Mouse (Mus musculus): ENCODE results near the gene Rab3il1. TPM values are rescaled to one million over a fixed set of nuclear protein-coding genes. Genes with fewer than 3 reads are reported as not detected.
A peak's percentile ranks its signal among the peaks of the same experiment; 100 is the strongest.

Rab3il1 gene
- polyA plus RNA-seq, 1 experiment: 13.8 TPM

- TF ChIP-seq POLR2A (IDR thresholded peaks at IDR 0.05; ENCODE audit: borderline replicate concordance, extremely low read depth, low read depth, low read length) (no peak), CTCF (IDR thresholded peaks at IDR 0.05; ENCODE audit: insufficient read depth, low read length) (no peak)
- Histone ChIP-seq H3K4me3 (replicated peaks; ENCODE audit: extremely low read depth, low read depth, low read length) (no peak overlapping the region), H3K4me1 (ENCODE audit: control insufficient read depth, insufficient read depth, low read length) (peaks cover 14% of the 10 kb centered on the region)
- DNase-seq: peak; percentile 59
These were observed 42.2 kb downstream of the Rab3il1 start for GRCm38 (mm10) chr19:10043643-10044042.

- TF ChIP-seq POLR2A (IDR thresholded peaks at IDR 0.05; ENCODE audit: borderline replicate concordance, extremely low read depth, low read depth, low read length) (no peak), CTCF (IDR thresholded peaks at IDR 0.05; ENCODE audit: insufficient read depth, low read length) (no peak)
- DNase-seq: no peak
- Histone ChIP-seq H3K4me1 (ENCODE audit: control insufficient read depth, insufficient read depth, low read length) (peaks cover 12% of the 10 kb centered on the region), H3K4me3 (replicated peaks; ENCODE audit: extremely low read depth, low read depth, low read length) (no peak overlapping the region)
- WGBS: 70% methylated on average over 2 of the region's 2 CpGs
These were observed 44.2 kb downstream of the Rab3il1 start for GRCm38 (mm10) chr19:10045707-10046106.

- TF ChIP-seq CTCF (IDR thresholded peaks at IDR 0.05; ENCODE audit: insufficient read depth, low read length) (no peak), POLR2A (IDR thresholded peaks at IDR 0.05; ENCODE audit: borderline replicate concordance, extremely low read depth, low read depth, low read length) (no peak)
- 40% methylated on average over 4 of the region's 4 CpGs for WGBS
- peaks cover 11% of the 10 kb centered on the region for H3K4me1 ChIP-seq (ENCODE audit: control insufficient read depth, insufficient read depth, low read length)
- DNase-seq: no peak
- H3K4me3 ChIP-seq (replicated peaks; ENCODE audit: extremely low read depth, low read depth, low read length): no peak overlapping the region
These were observed 44.9 kb downstream of the Rab3il1 start for GRCm38 (mm10) chr19:10046346-10046745.

GRCm38 (mm10) chr19:10046983-10047382 is 45.5 kb downstream of the Rab3il1 start:
- DNase-seq: no peak
- H3K4me1 ChIP-seq (ENCODE audit: control insufficient read depth, insufficient read depth, low read length): peaks cover 11% of the 10 kb centered on the region
- H3K4me3 ChIP-seq (replicated peaks; ENCODE audit: extremely low read depth, low read depth, low read length): no peak overlapping the region
- TF ChIP-seq POLR2A (IDR thresholded peaks at IDR 0.05; ENCODE audit: borderline replicate concordance, extremely low read depth, low read depth, low read length) (no peak), CTCF (IDR thresholded peaks at IDR 0.05; ENCODE audit: insufficient read depth, low read length) (no peak)
- WGBS: 4% methylated on average over 3 of the region's 3 CpGs

- no peak for DNase-seq
- TF ChIP-seq CTCF (IDR thresholded peaks at IDR 0.05; ENCODE audit: insufficient read depth, low read length): no peak
- TF ChIP-seq POLR2A (IDR thresholded peaks at IDR 0.05; ENCODE audit: borderline replicate concordance, extremely low read depth, low read depth, low read length): no peak
- Histone ChIP-seq H3K4me1 (ENCODE audit: control insufficient read depth, insufficient read depth, low read length) (peaks cover 11% of the 10 kb centered on the region), H3K4me3 (replicated peaks; ENCODE audit: extremely low read depth, low read depth, low read length) (no peak overlapping the region)
These were observed 48.1 kb downstream of the Rab3il1 start for GRCm38 (mm10) chr19:10049533-10049932.

- Histone ChIP-seq H3K4me1 (ENCODE audit: control insufficient read depth, insufficient read depth, low read length) (peaks cover 11% of the 10 kb centered on the region), H3K4me3 (replicated peaks; ENCODE audit: extremely low read depth, low read depth, low read length) (no peak overlapping the region)
- TF ChIP-seq POLR2A (IDR thresholded peaks at IDR 0.05; ENCODE audit: borderline replicate concordance, extremely low read depth, low read depth, low read length) (no peak), CTCF (IDR thresholded peaks at IDR 0.05; ENCODE audit: insufficient read depth, low read length) (no peak)
- no peak for DNase-seq
- 52% methylated on average over 2 of the region's 2 CpGs for WGBS
These were observed 49.0 kb downstream of the Rab3il1 start for GRCm38 (mm10) chr19:10050438-10050837.

- WGBS: 74% methylated on average over 4 of the region's 4 CpGs
- no peak overlapping the region for H3K4me3 ChIP-seq (replicated peaks; ENCODE audit: extremely low read depth, low read depth, low read length)
- no peak for DNase-seq
- peaks cover 5% of the 10 kb centered on the region; the same call in 1 of the 2 replicates for H3K4me1 ChIP-seq (ENCODE audit: control insufficient read depth, insufficient read depth, low read length)
- no peak for TF ChIP-seq CTCF (IDR thresholded peaks at IDR 0.05; ENCODE audit: insufficient read depth, low read length)
These were observed 51.2 kb downstream of the Rab3il1 start for GRCm38 (mm10) chr19:10052698-10053097.

- DNase-seq: no peak
- H3K4me3 ChIP-seq (replicated peaks; ENCODE audit: extremely low read depth, low read depth, low read length): no peak overlapping the region
- peaks cover 5% of the 10 kb centered on the region; the same call in 1 of the 2 replicates for H3K4me1 ChIP-seq (ENCODE audit: control insufficient read depth, insufficient read depth, low read length)
- 72% methylated on average over 10 of the region's 10 CpGs for WGBS
- TF ChIP-seq POLR2A (IDR thresholded peaks at IDR 0.05; ENCODE audit: borderline replicate concordance, extremely low read depth, low read depth, low read length) (no peak), CTCF (IDR thresholded peaks at IDR 0.05; ENCODE audit: insufficient read depth, low read length) (no peak)
These were observed 52.3 kb downstream of the Rab3il1 start for GRCm38 (mm10) chr19:10053692-10054260.

- WGBS: 70% methylated on average over 6 of the region's 6 CpGs
- DNase-seq: no peak
- TF ChIP-seq CTCF (IDR thresholded peaks at IDR 0.05; ENCODE audit: insufficient read depth, low read length) (no peak), POLR2A (IDR thresholded peaks at IDR 0.05; ENCODE audit: borderline replicate concordance, extremely low read depth, low read depth, low read length) (no peak)
These were observed 53.0 kb downstream of the Rab3il1 start for GRCm38 (mm10) chr19:10054361-10055075.

GRCm38 (mm10) chr19:10055261-10055660 is 53.8 kb downstream of the Rab3il1 start:
- DNase-seq: no peak
- H3K4me3 ChIP-seq (replicated peaks; ENCODE audit: extremely low read depth, low read depth, low read length): no peak overlapping the region
- H3K4me1 ChIP-seq (ENCODE audit: control insufficient read depth, insufficient read depth, low read length): peaks cover 5% of the 10 kb centered on the region; the same call in 1 of the 2 replicates
- TF ChIP-seq POLR2A (IDR thresholded peaks at IDR 0.05; ENCODE audit: borderline replicate concordance, extremely low read depth, low read depth, low read length): no peak
- TF ChIP-seq CTCF (IDR thresholded peaks at IDR 0.05; ENCODE audit: insufficient read depth, low read length): no peak
- 69% methylated on average over 3 of the region's 3 CpGs for WGBS

More at GRCm38 (mm10) chr19:10054361-10055075, 53.0 kb downstream of the Rab3il1 start:
- Histone ChIP-seq H3K4me1 (ENCODE audit: control insufficient read depth, insufficient read depth, low read length) (peaks cover 3% of the 10 kb centered on the region; the same call in 1 of the 2 replicates), H3K4me3 (replicated peaks; ENCODE audit: extremely low read depth, low read depth, low read length) (no peak overlapping the region)
